Mouse (Mus musculus) heart, embryonic 11.5 days (tissue): ENCODE results near the gene Tpx2. TPM values are rescaled to one million over a fixed set of nuclear protein-coding genes. Genes with fewer than 3 reads are reported as not detected.

Source experiments
- ATAC-seq: fragments of 200-750 bp; cut with Nextera tagmentation; replicated peaks from 2 replicates; pipeline ENCODE4 v1.8.0; 2017; ENCODE audit warnings: moderate library complexity; ENCODE audit not compliant: insufficient number of reproducible peaks, low FRiP score, low TSS enrichment
- H3K27ac ChIP-seq: fragments of 300-500 bp; sonication (generic); 2 replicates; pipeline ENCODE4 v1.5.1; 2014; ENCODE audit warnings: mild to moderate bottlenecking, low read depth, low read length
- H3K27me3 ChIP-seq: fragments of 300-500 bp; sonication (generic); 2 replicates; pipeline ENCODE4 v1.6.1; 2014; ENCODE audit warnings: mild to moderate bottlenecking, low read length, mixed read lengths; ENCODE audit not compliant: control insufficient read depth, insufficient read depth
- H3K36me3 ChIP-seq: fragments of 300-500 bp; sonication (generic); 2 replicates; pipeline ENCODE4 v1.6.1; 2014; ENCODE audit warnings: mild to moderate bottlenecking, low read length, moderate library complexity, mixed read lengths; ENCODE audit not compliant: control insufficient read depth, insufficient read depth
- H3K4me1 ChIP-seq: fragments of 300-500 bp; sonication (generic); 2 replicates; pipeline ENCODE4 v1.6.1; 2014; ENCODE audit warnings: low read length; ENCODE audit not compliant: control insufficient read depth, insufficient read depth
- H3K4me2 ChIP-seq: fragments of 300-500 bp; sonication (generic); 2 replicates; pipeline ENCODE4 v1.6.1; 2014; ENCODE audit warnings: mild to moderate bottlenecking, moderate library complexity
- H3K4me3 ChIP-seq: fragments of 300-500 bp; sonication (generic); 2 replicates; pipeline ENCODE4 v1.5.1; 2014; ENCODE audit warnings: low read depth, low read length
- H3K9ac ChIP-seq: fragments of 300-500 bp; sonication (generic); 2 replicates; pipeline ENCODE4 v1.6.1; 2014; ENCODE audit warnings: mild to moderate bottlenecking, low read depth, low read length, moderate library complexity
- H3K9me3 ChIP-seq: fragments of 300-500 bp; sonication (generic); replicated peaks from 2 replicates; pipeline ENCODE4 v1.6.1; 2016; ENCODE audit warnings: low read length; ENCODE audit not compliant: control insufficient read depth
- WGBS: fragments of 180-500 bp; shearing (Covaris S2); extraction: QIAGEN DNeasy Blood & Tissue Kit; methylation state at CpG from one replicate; pipeline ENCODE4 v1.1.7; 2014; ENCODE audit not compliant: insufficient replicate concordance; 5-methylcytosine and 5-hydroxymethylcytosine counted together
- polyA plus RNA-seq: library from polyadenylated mRNA; unstranded; fragments of >200 nt; fragmentation: Nextera tagmentation; extraction: Ambion mirVana; gene quantifications from 2 replicates; pipeline ENCODE4 v1.2.1, GENCODE M21; 2014

Tpx2 gene
- polyA plus RNA-seq, 1 experiment from 2014 or later = 88.3 TPM

DNA sequence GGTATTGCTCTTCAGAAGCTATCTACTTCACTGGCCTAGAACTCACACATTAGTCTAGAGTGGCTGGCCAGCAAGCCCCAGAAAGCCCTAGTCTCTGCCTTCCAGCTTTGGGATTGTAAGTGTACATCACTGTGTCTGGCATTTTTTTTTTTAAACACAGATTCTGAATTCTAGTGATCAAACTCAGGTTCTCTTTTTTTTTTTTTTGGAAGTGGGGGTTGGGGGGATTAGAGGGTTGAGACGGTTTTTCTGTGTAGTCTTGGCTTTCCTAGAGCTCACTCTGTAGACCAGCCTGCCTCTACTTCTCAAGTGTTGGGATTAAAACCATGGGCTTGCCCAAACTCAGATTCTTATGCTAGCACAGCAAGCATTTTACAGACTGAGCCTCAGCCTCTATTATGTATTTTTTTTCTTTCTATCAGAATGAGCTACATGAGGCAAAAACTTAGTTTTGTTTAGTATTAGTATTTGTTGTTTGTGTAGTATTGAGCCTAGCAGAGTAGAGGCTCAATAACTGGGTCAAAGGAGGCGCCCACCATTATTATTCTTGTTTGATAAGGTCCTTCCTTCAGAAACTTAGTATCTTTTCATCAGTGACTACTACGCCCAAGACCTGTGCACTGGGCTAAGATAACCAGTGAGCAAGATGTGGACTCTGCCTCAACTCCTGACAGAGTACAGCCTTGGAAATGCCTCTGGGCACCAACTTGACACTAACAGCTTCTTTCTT is 23.2 kb upstream of the Tpx2 start:
- Histone ChIP-seq H3K9ac (no peak overlapping the region), H3K4me1 (peaks cover 67% of the 10 kb centered on the region), H3K27ac (no peak overlapping the region; the same call in 1 of the 2 replicates), H3K4me3 (no peak overlapping the region), H3K36me3 (no peaks in the 10 kb centered on the region), H3K27me3 (no peaks in the 10 kb centered on the region), H3K9me3 (no peaks in the 10 kb centered on the region), H3K4me2 (peak overlapping the region; percentile 28)
- WGBS = 61% methylated on average over 3 of the region's 3 CpGs
- ATAC-seq = no peak

DNA sequence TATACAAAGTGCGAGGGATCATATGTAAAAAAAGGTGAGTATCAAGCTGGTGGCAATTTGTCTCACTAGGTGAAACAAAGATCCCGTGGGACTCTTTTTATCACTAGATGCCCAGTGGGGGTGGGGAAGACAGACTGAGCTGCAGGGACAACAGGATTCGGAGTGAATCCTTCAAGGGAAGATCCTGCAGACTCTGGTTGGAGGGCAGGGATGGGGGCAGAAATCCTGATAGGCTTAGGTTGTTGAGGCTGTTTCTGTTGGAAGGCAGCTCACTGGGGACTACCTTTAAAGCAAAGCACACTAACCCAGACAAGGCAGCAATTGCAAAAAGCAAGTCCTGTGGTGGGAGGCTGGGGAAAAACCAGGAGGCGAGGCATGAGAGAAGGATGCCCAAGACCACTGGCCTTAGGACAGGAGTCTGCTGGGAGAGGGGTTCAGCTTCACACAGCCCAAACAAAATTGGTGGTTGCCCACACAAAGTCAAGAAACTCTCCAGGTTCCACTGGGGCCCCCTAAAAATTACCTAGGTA is 22.5 kb upstream of the Tpx2 start:
- 58% methylated on average over 4 of the region's 4 CpGs for WGBS
- H3K27me3 ChIP-seq = no peaks in the 10 kb centered on the region
- no peaks in the 10 kb centered on the region for H3K36me3 ChIP-seq
- no peak overlapping the region for H3K9ac ChIP-seq
- H3K4me3 ChIP-seq = 0 out of 2 replicates have a peak overlapping the region, but pooled peaks have one; percentile 4
- H3K9me3 ChIP-seq = no peaks in the 10 kb centered on the region
- peak overlapping the region; percentile 28 for H3K4me2 ChIP-seq
- peaks cover 65% of the 10 kb centered on the region for H3K4me1 ChIP-seq
- ATAC-seq = no peak
- H3K27ac ChIP-seq = no peak overlapping the region

- H3K36me3 ChIP-seq = no peaks in the 10 kb centered on the region
- H3K4me3 ChIP-seq = 0 out of 2 replicates have a peak overlapping the region, but pooled peaks have one; percentile 4
- peaks cover 60% of the 10 kb centered on the region for H3K4me1 ChIP-seq
- H3K4me2 ChIP-seq = no peak overlapping the region; the same call in 1 of the 2 replicates
- no peak overlapping the region for H3K27ac ChIP-seq
- ATAC-seq = no peak
- no peaks in the 10 kb centered on the region for H3K27me3 ChIP-seq
- 72% methylated on average over 2 of the region's 2 CpGs for WGBS
- H3K9me3 ChIP-seq = no peaks in the 10 kb centered on the region
- H3K9ac ChIP-seq = no peak overlapping the region
These were observed 22.1 kb upstream of the Tpx2 start for GRCm38 (mm10) chr2:152825713-152826112.

DNA sequence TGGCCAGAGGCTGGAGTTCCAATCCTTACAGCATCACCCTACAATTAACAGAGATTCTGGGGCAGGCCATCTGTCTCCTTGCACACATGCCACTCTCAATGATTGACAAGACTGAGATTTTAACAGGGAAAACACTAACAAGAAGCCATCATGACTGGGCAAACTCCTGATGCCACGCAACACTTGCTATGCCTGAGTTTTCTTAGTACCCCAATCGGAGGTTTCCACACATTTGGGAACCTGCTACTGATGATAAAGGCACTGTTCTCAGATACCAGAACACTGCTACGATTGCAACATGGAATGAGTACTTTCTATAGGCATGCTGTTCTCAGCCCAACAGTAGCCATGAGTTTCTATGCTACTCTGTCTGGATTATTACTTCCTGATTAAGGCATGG is 21.3 kb upstream of the Tpx2 start:
- H3K36me3 ChIP-seq = no peaks in the 10 kb centered on the region
- peak overlapping the region; percentile 1; the same call in 1 of the 2 replicates for H3K4me3 ChIP-seq
- H3K4me2 ChIP-seq = peak overlapping the region; percentile 73
- peaks cover 52% of the 10 kb centered on the region for H3K4me1 ChIP-seq
- WGBS = 60% methylated on average over 3 of the region's 3 CpGs
- no peaks in the 10 kb centered on the region for H3K9me3 ChIP-seq
- no peak overlapping the region for H3K9ac ChIP-seq
- no peak for ATAC-seq
- H3K27me3 ChIP-seq = no peaks in the 10 kb centered on the region
- no peak overlapping the region for H3K27ac ChIP-seq

GRCm38 (mm10) chr2:152827321-152828010 is 20.3 kb upstream of the Tpx2 start:
- Histone ChIP-seq H3K27ac (peak overlapping the region; percentile 98), H3K36me3 (no peaks in the 10 kb centered on the region), H3K4me2 (peak overlapping the region; percentile 73), H3K4me3 (peak overlapping the region; percentile 71), H3K27me3 (no peaks in the 10 kb centered on the region), H3K4me1 (peaks cover 46% of the 10 kb centered on the region), H3K9ac (peak overlapping the region; percentile 96), H3K9me3 (no peaks in the 10 kb centered on the region)
- 75% methylated on average over 8 of the region's 8 CpGs for WGBS
- no peak for ATAC-seq

- Histone ChIP-seq H3K9ac (peak overlapping the region; percentile 96), H3K4me2 (peak overlapping the region; percentile 73), H3K4me3 (peak overlapping the region; percentile 71), H3K27me3 (no peaks in the 10 kb centered on the region), H3K27ac (peak overlapping the region; percentile 98), H3K36me3 (no peaks in the 10 kb centered on the region), H3K9me3 (no peaks in the 10 kb centered on the region), H3K4me1 (peaks cover 46% of the 10 kb centered on the region)
- ATAC-seq = no peak
- WGBS = 53% methylated on average over 4 of the region's 4 CpGs
These were observed 19.8 kb upstream of the Tpx2 start for GRCm38 (mm10) chr2:152828011-152828370.

- peak overlapping the region; percentile 96 for H3K9ac ChIP-seq
- 25% methylated on average over 1 of the region's 1 CpGs for WGBS
- H3K36me3 ChIP-seq = no peaks in the 10 kb centered on the region
- ATAC-seq = no peak
- H3K4me2 ChIP-seq = peak overlapping the region; percentile 73
- H3K27me3 ChIP-seq = no peaks in the 10 kb centered on the region
- peak overlapping the region; percentile 71 for H3K4me3 ChIP-seq
- peak overlapping the region; percentile 98 for H3K27ac ChIP-seq
- peaks cover 46% of the 10 kb centered on the region for H3K4me1 ChIP-seq
- H3K9me3 ChIP-seq = no peaks in the 10 kb centered on the region
These were observed 19.2 kb upstream of the Tpx2 start for GRCm38 (mm10) chr2:152828532-152828931.

DNA sequence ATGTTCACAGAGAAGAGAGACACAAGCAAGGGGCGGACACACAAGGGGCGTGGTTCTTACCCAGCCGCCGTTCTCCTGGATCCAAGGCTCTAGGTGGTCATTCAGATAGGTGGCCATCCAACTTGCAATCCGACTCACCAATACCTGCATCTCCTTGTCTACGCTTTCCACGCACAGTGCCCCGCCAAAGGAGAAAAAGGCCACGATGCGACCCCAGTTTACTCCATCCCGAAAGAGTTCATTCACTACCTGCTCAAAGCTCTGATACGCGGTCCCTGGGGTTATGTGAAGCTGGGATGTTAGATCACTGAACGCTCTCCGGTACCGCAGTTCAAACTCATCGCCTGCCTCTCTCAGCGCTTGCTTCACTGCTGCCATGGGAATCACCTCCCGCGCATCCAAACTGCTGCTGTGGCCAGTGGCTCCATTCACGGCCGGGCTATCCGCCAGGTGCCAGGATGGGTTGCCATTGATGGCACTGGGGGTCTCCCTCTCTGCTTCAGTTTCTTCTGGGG is 18.3 kb upstream of the Tpx2 start:
- Histone ChIP-seq H3K27ac (peak overlapping the region; percentile 98; the same call in 1 of the 2 replicates), H3K9ac (peak overlapping the region; percentile 96), H3K4me1 (peaks cover 40% of the 10 kb centered on the region), H3K9me3 (no peaks in the 10 kb centered on the region), H3K36me3 (no peaks in the 10 kb centered on the region), H3K4me3 (peak overlapping the region; percentile 71), H3K4me2 (peak overlapping the region; percentile 73), H3K27me3 (no peaks in the 10 kb centered on the region)
- ATAC-seq = no peak
- WGBS = 69% methylated on average over 23 of the region's 23 CpGs
